Mouse (Mus musculus): ENCODE results near the gene Snapc2. TPM values are rescaled to one million over a fixed set of nuclear protein-coding genes. Genes with fewer than 3 reads are reported as not detected.
A peak's percentile ranks its signal among the peaks of the same experiment; 100 is the strongest.

Snapc2 gene
- polyA plus RNA-seq (2012; rRNA removed): 24.6 and 30.5 TPM in 2 replicates

GRCm38 (mm10) chr8:4252934-4253841 lies at the start of gene Snapc2:
Snapc2 (plus strand) TSS chr8:4253080.
- WGBS: under 1% methylated on average over 69 of the region's 69 CpGs
- DNase-seq (ENCODE audit: low read depth, low spot score): peak; percentile 96

GRCm38 (mm10) chr8:4205246-4206123 lies 47.4 kb upstream of the Snapc2 start:
- no peak for DNase-seq (ENCODE audit: low read depth, low spot score)

GRCm38 (mm10) chr8:4206182-4207015 lies 46.5 kb upstream of the Snapc2 start:
- 62% methylated on average over 44 of the region's 44 CpGs for WGBS
- DNase-seq (ENCODE audit: low read depth, low spot score): no peak

More at GRCm38 (mm10) chr8:4205246-4206123, 47.4 kb upstream of the Snapc2 start:
- 72% methylated on average over 38 of the region's 38 CpGs for WGBS

- no peak for DNase-seq (ENCODE audit: low read depth, low spot score)
- 52% methylated on average over 2 of the region's 2 CpGs for WGBS
These were observed 45.9 kb upstream of the Snapc2 start for GRCm38 (mm10) chr8:4207016-4207350.

- 72% methylated on average over 6 of the region's 6 CpGs for WGBS
- DNase-seq (ENCODE audit: low read depth, low spot score): no peak
These were observed 41.8 kb upstream of the Snapc2 start for GRCm38 (mm10) chr8:4211097-4211496.

- DNase-seq (ENCODE audit: low read depth, low spot score): no peak
- 1% methylated on average over 25 of the region's 25 CpGs for WGBS
These were observed 40.1 kb upstream of the Snapc2 start for GRCm38 (mm10) chr8:4212809-4213209.

GRCm38 (mm10) chr8:4213210-4214005 lies 39.5 kb upstream of the Snapc2 start:
- WGBS: 3% methylated on average over 18 of the region's 18 CpGs
- DNase-seq (ENCODE audit: low read depth, low spot score): no peak

- 6% methylated on average over 33 of the region's 33 CpGs for WGBS
- DNase-seq (ENCODE audit: low read depth, low spot score): peak; percentile 67
These were observed 38.6 kb upstream of the Snapc2 start for GRCm38 (mm10) chr8:4214006-4214980.

- WGBS: 31% methylated on average over 18 of the region's 18 CpGs
- no peak for DNase-seq (ENCODE audit: low read depth, low spot score)
These were observed 36.6 kb upstream of the Snapc2 start for GRCm38 (mm10) chr8:4216296-4216695.

- no peak for DNase-seq (ENCODE audit: low read depth, low spot score)
- 3% methylated on average over 44 of the region's 44 CpGs for WGBS
These were observed 35.9 kb upstream of the Snapc2 start, which contains the start of gene Prr36 for GRCm38 (mm10) chr8:4216791-4217621. Prr36 (minus strand) TSS chr8:4217459.

GRCm38 (mm10) chr8:4219617-4220016 lies 33.3 kb upstream of the Snapc2 start:
- DNase-seq (ENCODE audit: low read depth, low spot score): no peak
- WGBS: 80% methylated on average over 3 of the region's 3 CpGs

GRCm38 (mm10) chr8:4222059-4222458 lies 30.8 kb upstream of the Snapc2 start:
- DNase-seq (ENCODE audit: low read depth, low spot score): no peak

GRCm38 (mm10) chr8:4226323-4226722 lies 26.6 kb upstream of the Snapc2 start:
- 43% methylated on average over 4 of the region's 4 CpGs for WGBS
- no peak for DNase-seq (ENCODE audit: low read depth, low spot score)

- DNase-seq (ENCODE audit: low read depth, low spot score): no peak
- WGBS: 3% methylated on average over 33 of the region's 33 CpGs
These were observed 26.0 kb upstream of the Snapc2 start, which contains the start of gene Lrrc8e for GRCm38 (mm10) chr8:4226739-4227347. Lrrc8e (plus strand) TSS chr8:4226827.

GRCm38 (mm10) chr8:4227919-4228318 lies 25.0 kb upstream of the Snapc2 start:
- WGBS: 96% methylated on average over 4 of the region's 4 CpGs
- DNase-seq (ENCODE audit: low read depth, low spot score): no peak

GRCm38 (mm10) chr8:4229784-4230183 lies 23.1 kb upstream of the Snapc2 start:
- DNase-seq (ENCODE audit: low read depth, low spot score): no peak
- 85% methylated on average over 5 of the region's 5 CpGs for WGBS

Data from large intestine, adult 2 months (tissue).